Mouse (Mus musculus): Measurements from ENCODE around the gene Wdr19.

- TF ChIP-seq CTCF (IDR thresholded peaks at IDR 0.05; ENCODE audit: insufficient read depth, low read depth, low read length) (no peak), POLR2A (IDR thresholded peaks at IDR 0.05; ENCODE audit: insufficient read depth, low read depth, low read length) (no peak)
These were observed 49.0 kb upstream of the Wdr19 start for GRCm38 (mm10) chr5:65150376-65150955.

Data from olfactory bulb, adult 2 months (tissue).